Mouse (Mus musculus) lung, embryonic 16.5 days (tissue): ENCODE results near the gene Lrba. TPM values are rescaled to one million over a fixed set of nuclear protein-coding genes. Genes with fewer than 3 reads are reported as not detected.

Source experiments
- ATAC-seq: fragments of 200-750 bp; cut with Nextera tagmentation; 2 replicates; pipeline ENCODE4 v1.8.0; 2017; ENCODE audit warnings: low read depth, mild to moderate bottlenecking, moderate library complexity
- H3K27ac ChIP-seq: fragments of 300-500 bp; sonication (generic); 2 replicates; pipeline ENCODE4 v1.5.1; 2014; ENCODE audit warnings: mild to moderate bottlenecking, control low read depth, low read length
- H3K27me3 ChIP-seq: fragments of 300-500 bp; sonication (generic); 2 replicates; pipeline ENCODE4 v1.6.1; 2014; ENCODE audit warnings: low read depth, low read length, mixed read lengths; ENCODE audit not compliant: control insufficient read depth, insufficient read depth
- H3K36me3 ChIP-seq: fragments of 300-500 bp; sonication (generic); 2 replicates; pipeline ENCODE4 v1.6.1; 2014; ENCODE audit warnings: low read length; ENCODE audit not compliant: control insufficient read depth, insufficient read depth
- H3K4me1 ChIP-seq: fragments of 300-500 bp; sonication (generic); replicated peaks from 2 replicates; pipeline ENCODE4 v1.6.1; 2014; ENCODE audit warnings: low read length, mixed read lengths; ENCODE audit not compliant: control insufficient read depth, insufficient read depth
- H3K4me2 ChIP-seq: fragments of 300-500 bp; sonication (generic); 2 replicates; pipeline ENCODE4 v1.6.1; 2014; ENCODE audit warnings: low read depth, low read length, control low read depth
- H3K4me3 ChIP-seq: fragments of 300-500 bp; sonication (generic); 2 replicates; pipeline ENCODE4 v1.5.1; 2014; ENCODE audit warnings: mild to moderate bottlenecking, low read length, control low read depth
- H3K9ac ChIP-seq: fragments of 300-500 bp; sonication (generic); 2 replicates; pipeline ENCODE4 v1.6.1; 2014; ENCODE audit warnings: low read length, control low read depth
- H3K9me3 ChIP-seq: fragments of 300-500 bp; sonication (generic); 2 replicates; pipeline ENCODE4 v1.6.1; 2016; ENCODE audit warnings: low read length; ENCODE audit not compliant: control insufficient read depth
- WGBS: fragments of 180-500 bp; shearing (Covaris S2); extraction: QIAGEN DNeasy Blood & Tissue Kit; methylation state at CpG from one replicate; pipeline ENCODE4 v1.1.7; 2014; 5-methylcytosine and 5-hydroxymethylcytosine counted together
- polyA plus RNA-seq: library from polyadenylated mRNA; unstranded; fragments of >200 nt; fragmentation: Nextera tagmentation; extraction: Ambion mirVana; gene quantifications from 2 replicates; pipeline ENCODE4 v1.2.1, GENCODE M21; 2015

The Lrba gene
- polyA plus RNA-seq, 1 experiment from 2014 or later: 3.4 TPM

GRCm38 (mm10) chr3:86559635-86560034, 335.2 kb downstream of the Lrba start:
- Histone ChIP-seq H3K9ac (no peak overlapping the region), H3K4me2 (no peak overlapping the region), H3K4me3 (no peak overlapping the region), H3K36me3 (no peaks in the 10 kb centered on the region), H3K9me3 (no peaks in the 10 kb centered on the region), H3K27ac (no peak overlapping the region), H3K27me3 (no peaks in the 10 kb centered on the region), H3K4me1 (no peaks in the 10 kb centered on the region)
- 83% methylated on average over 4 of the region's 4 CpGs for WGBS
- ATAC-seq: no peak

GRCm38 (mm10) chr3:86560281-86561022, 336.0 kb downstream of the Lrba start:
- Histone ChIP-seq H3K27ac (no peak overlapping the region), H3K4me2 (no peak overlapping the region), H3K27me3 (no peaks in the 10 kb centered on the region), H3K9ac (no peak overlapping the region), H3K9me3 (no peaks in the 10 kb centered on the region), H3K4me3 (no peak overlapping the region), H3K4me1 (no peaks in the 10 kb centered on the region), H3K36me3 (no peaks in the 10 kb centered on the region)
- no peak for ATAC-seq
- 53% methylated on average over 4 of the region's 4 CpGs for WGBS

- H3K4me2 ChIP-seq: no peak overlapping the region
- 70% methylated on average over 1 of the region's 1 CpGs for WGBS
- no peaks in the 10 kb centered on the region for H3K4me1 ChIP-seq
- no peak overlapping the region for H3K9ac ChIP-seq
- ATAC-seq: no peak
- no peaks in the 10 kb centered on the region for H3K27me3 ChIP-seq
- H3K4me3 ChIP-seq: no peak overlapping the region
- H3K36me3 ChIP-seq: no peaks in the 10 kb centered on the region
- no peaks in the 10 kb centered on the region for H3K9me3 ChIP-seq
- no peak overlapping the region for H3K27ac ChIP-seq
These were observed 336.5 kb downstream of the Lrba start for GRCm38 (mm10) chr3:86561023-86561344.

GRCm38 (mm10) chr3:86561396-86561795, 336.9 kb downstream of the Lrba start:
- Histone ChIP-seq H3K4me2 (no peak overlapping the region), H3K9me3 (no peaks in the 10 kb centered on the region), H3K9ac (no peak overlapping the region), H3K36me3 (no peaks in the 10 kb centered on the region), H3K27ac (no peak overlapping the region), H3K4me3 (no peak overlapping the region), H3K27me3 (no peaks in the 10 kb centered on the region), H3K4me1 (no peaks in the 10 kb centered on the region)
- ATAC-seq: no peak
- 89% methylated on average over 1 of the region's 1 CpGs for WGBS

- Histone ChIP-seq H3K27me3 (no peaks in the 10 kb centered on the region), H3K9me3 (no peaks in the 10 kb centered on the region), H3K4me3 (no peak overlapping the region), H3K27ac (no peak overlapping the region), H3K9ac (no peak overlapping the region), H3K4me2 (no peak overlapping the region), H3K36me3 (no peaks in the 10 kb centered on the region), H3K4me1 (no peaks in the 10 kb centered on the region)
- WGBS: 74% methylated on average over 4 of the region's 4 CpGs
- ATAC-seq: no peak
These were observed 342.8 kb downstream of the Lrba start for GRCm38 (mm10) chr3:86567312-86567711.

GRCm38 (mm10) chr3:86571518-86571917, 347.0 kb downstream of the Lrba start:
- Histone ChIP-seq H3K9me3 (no peaks in the 10 kb centered on the region), H3K27me3 (no peaks in the 10 kb centered on the region), H3K36me3 (no peaks in the 10 kb centered on the region), H3K4me1 (no peaks in the 10 kb centered on the region), H3K27ac (no peak overlapping the region), H3K4me3 (no peak overlapping the region), H3K4me2 (no peak overlapping the region), H3K9ac (no peak overlapping the region)
- 43% methylated on average over 4 of the region's 4 CpGs for WGBS
- no peak for ATAC-seq

GRCm38 (mm10) chr3:86572519-86573244, 348.2 kb downstream of the Lrba start:
- no peaks in the 10 kb centered on the region for H3K36me3 ChIP-seq
- no peaks in the 10 kb centered on the region for H3K4me1 ChIP-seq
- WGBS: 63% methylated on average over 3 of the region's 3 CpGs
- no peak overlapping the region for H3K27ac ChIP-seq
- no peaks in the 10 kb centered on the region for H3K9me3 ChIP-seq
- H3K4me3 ChIP-seq: no peak overlapping the region
- H3K9ac ChIP-seq: no peak overlapping the region
- ATAC-seq: no peak
- no peak overlapping the region for H3K4me2 ChIP-seq
- H3K27me3 ChIP-seq: no peaks in the 10 kb centered on the region

- Histone ChIP-seq H3K4me3 (no peak overlapping the region), H3K4me2 (no peak overlapping the region), H3K36me3 (no peaks in the 10 kb centered on the region), H3K27me3 (no peaks in the 10 kb centered on the region), H3K9me3 (no peaks in the 10 kb centered on the region), H3K27ac (no peak overlapping the region), H3K4me1 (no peaks in the 10 kb centered on the region), H3K9ac (no peak overlapping the region)
- no peak for ATAC-seq
These were observed 350.8 kb downstream of the Lrba start for GRCm38 (mm10) chr3:86575312-86575711.

GRCm38 (mm10) chr3:86602284-86602683, 377.8 kb downstream of the Lrba start:
- no peak overlapping the region for H3K4me2 ChIP-seq
- no peak overlapping the region for H3K27ac ChIP-seq
- H3K9me3 ChIP-seq: no peaks in the 10 kb centered on the region
- no peaks in the 10 kb centered on the region for H3K4me1 ChIP-seq
- H3K27me3 ChIP-seq: no peaks in the 10 kb centered on the region
- no peak for ATAC-seq
- H3K4me3 ChIP-seq: no peak overlapping the region
- WGBS: 71% methylated on average over 3 of the region's 3 CpGs
- H3K9ac ChIP-seq: no peak overlapping the region
- no peaks in the 10 kb centered on the region for H3K36me3 ChIP-seq
